ENCODE assay signal across 24 mouse cellular contexts in the genomic region with DNA sequence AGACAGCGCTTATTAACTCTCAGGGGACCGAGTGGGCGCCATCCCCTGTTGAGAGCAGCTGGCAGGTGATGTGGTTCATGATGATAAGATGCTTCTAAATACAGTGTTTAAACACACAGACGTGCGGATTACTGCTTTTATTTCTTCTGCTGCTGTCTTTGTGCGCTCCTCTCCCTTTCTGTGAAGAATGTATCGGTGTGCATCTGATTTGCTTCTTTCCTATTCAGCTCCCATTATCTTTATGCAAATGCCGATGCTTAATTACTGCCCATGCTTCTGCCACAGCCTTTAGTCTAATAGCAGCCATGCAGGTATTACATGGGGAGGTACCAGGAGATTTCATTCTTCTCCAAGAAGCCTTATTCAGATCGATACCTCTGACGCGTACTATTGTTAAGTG.
DNase-seq lines count a peak whose midpoint lies in the region; ATAC-seq lines count a peak whose summit lies in the region.
"Had no signal": no experiment of that assay in that cellular context is flagged by ENCODE, and none has a peak within 500 bp of the region (broad histone marks: within the 10 kb centered on the region; RNA-seq: fewer than 3 reads in every experiment).

No protein-coding gene starts in this region.

- peak; percentile 75 for ATAC-seq in forebrain, embryonic 13.5 days
- peak; percentile 37; the same call in 1 of the 2 replicates for ATAC-seq in midbrain, embryonic 14.5 days (ENCODE audit: low FRiP score, low TSS enrichment)
- ATAC-seq in midbrain, embryonic 11.5 days (ENCODE audit: low FRiP score): no peak
- 0 out of 2 replicates have a peak, but pooled peaks have one; percentile 52 for ATAC-seq in hindbrain, embryonic 16.5 days
- 0 out of 2 replicates have a peak, but pooled peaks have one; percentile 17 for ATAC-seq in neural tube, embryonic 15.5 days (ENCODE audit: low FRiP score)
- no peak for ATAC-seq in monocyte, adult 5-6 weeks (replicated peaks; ENCODE audit: insufficient number of reproducible peaks, low FRiP score, low TSS enrichment, poor library complexity, severe bottlenecking)
- ATAC-seq: inflammation-experienced regulatory T-cells, adult 6 months had no signal

- no peak overlapping the region for H3K4me3 ChIP-seq in forebrain, embryonic 13.5 days
- no peak overlapping the region for H3K4me3 ChIP-seq in forebrain, embryonic 10.5 days
- no peak overlapping the region for H3K4me3 ChIP-seq in midbrain, embryonic 14.5 days (replicated peaks; ENCODE audit: low read depth, low read length)
- H3K4me3 ChIP-seq in midbrain, embryonic 11.5 days (ENCODE audit: low read depth, low read length): no peak overlapping the region
- no peak overlapping the region for H3K4me3 ChIP-seq in hindbrain, embryonic 16.5 days (ENCODE audit: low read length)
- H3K4me3 ChIP-seq in neural tube, embryonic 15.5 days (replicated peaks): no peak overlapping the region
- H3K4me3 ChIP-seq: heart, adult 2 months; left cerebral cortex, adult 2 months; limb, embryonic 15.5 days; myocyte; stomach, embryonic 15.5 days had no signal

- WGBS in forebrain, embryonic 13.5 days: 43% methylated on average over 11 of the region's 11 CpGs
- 85% methylated on average over 11 of the region's 11 CpGs for WGBS in forebrain, embryonic 10.5 days
- WGBS in midbrain, embryonic 14.5 days: 67% methylated on average over 11 of the region's 11 CpGs
- 78% methylated on average over 11 of the region's 11 CpGs for WGBS in midbrain, embryonic 11.5 days
- WGBS in hindbrain, embryonic 16.5 days: 60% methylated on average over 11 of the region's 11 CpGs
- 52% methylated on average over 11 of the region's 11 CpGs for WGBS in neural tube, embryonic 15.5 days

- peaks cover 6% of the 10 kb centered on the region for H3K4me1 ChIP-seq in forebrain, embryonic 13.5 days
- H3K4me1 ChIP-seq in forebrain, embryonic 10.5 days: peaks cover 6% of the 10 kb centered on the region; the same call in 1 of the 2 replicates
- H3K4me1 ChIP-seq in midbrain, embryonic 14.5 days (ENCODE audit: control insufficient read depth, insufficient read depth, low read length): peaks cover 6% of the 10 kb centered on the region; the same call in 1 of the 2 replicates
- H3K4me1 ChIP-seq in midbrain, embryonic 11.5 days (ENCODE audit: control insufficient read depth, insufficient read depth, low read length): no peaks in the 10 kb centered on the region; the same call in 1 of the 2 replicates
- H3K4me1 ChIP-seq in hindbrain, embryonic 16.5 days (ENCODE audit: control insufficient read depth, insufficient read depth, low read depth, low read length): no peaks in the 10 kb centered on the region
- peaks cover 3% of the 10 kb centered on the region for H3K4me1 ChIP-seq in neural tube, embryonic 15.5 days
- H3K4me1 ChIP-seq: limb, embryonic 15.5 days; stomach, embryonic 15.5 days had no signal

- H3K9me3 ChIP-seq in forebrain, embryonic 13.5 days (replicated peaks): no peaks in the 10 kb centered on the region
- no peaks in the 10 kb centered on the region for H3K9me3 ChIP-seq in forebrain, embryonic 10.5 days
- H3K9me3 ChIP-seq in midbrain, embryonic 14.5 days (ENCODE audit: control insufficient read depth, low read length): no peaks in the 10 kb centered on the region
- no peaks in the 10 kb centered on the region for H3K9me3 ChIP-seq in midbrain, embryonic 11.5 days (ENCODE audit: control insufficient read depth, low read length)
- H3K9me3 ChIP-seq in hindbrain, embryonic 16.5 days (ENCODE audit: control insufficient read depth, low read length): no peaks in the 10 kb centered on the region
- no peaks in the 10 kb centered on the region for H3K9me3 ChIP-seq in neural tube, embryonic 15.5 days (replicated peaks)
- H3K9me3 ChIP-seq: limb, embryonic 15.5 days; stomach, embryonic 15.5 days had no signal

- no peak for DNase-seq in forebrain, embryonic 10.5 days (ENCODE audit: extremely low spot score, low spot score)
- peak; percentile 21 for DNase-seq in midbrain, embryonic 14.5 days
- DNase-seq in midbrain, embryonic 11.5 days (ENCODE audit: low spot score, missing footprints): no peak
- no peak for DNase-seq in spleen, adult 12 weeks (ENCODE audit: low spot score)
- DNase-seq: adrenal gland, postnatal 14 days; cerebellum, adult 11-12 months; cerebellum, postnatal 14 days; gastrocnemius, postnatal 25 days; heart, adult 2 months; kidney, adult 18-20 months; left cerebral cortex, postnatal 4 days; lung, embryonic 14.5 days; lung, postnatal 36 days; thymus, postnatal 25 days had no signal

- peak overlapping the region; percentile 12; the same call in 1 of the 2 replicates for H3K4me2 ChIP-seq in forebrain, embryonic 13.5 days
- 0 out of 2 replicates have a peak overlapping the region, but pooled peaks have one; percentile 10 for H3K4me2 ChIP-seq in midbrain, embryonic 14.5 days (ENCODE audit: low read length)
- H3K4me2 ChIP-seq in midbrain, embryonic 11.5 days: no peak overlapping the region
- no peak overlapping the region for H3K4me2 ChIP-seq in hindbrain, embryonic 16.5 days (ENCODE audit: low read length)
- H3K4me2 ChIP-seq in neural tube, embryonic 15.5 days: peak overlapping the region; percentile 30
- H3K4me2 ChIP-seq: limb, embryonic 15.5 days; lung, embryonic 14.5 days; stomach, embryonic 15.5 days had no signal

- H3K9ac ChIP-seq in forebrain, embryonic 13.5 days: no peak overlapping the region
- H3K9ac ChIP-seq in midbrain, embryonic 14.5 days (replicated peaks; ENCODE audit: low read length): 0 out of 2 replicates have a peak overlapping the region, but pooled peaks have one; percentile 29
- H3K9ac ChIP-seq in midbrain, embryonic 11.5 days (ENCODE audit: low read length): no peak overlapping the region
- no peak overlapping the region for H3K9ac ChIP-seq in hindbrain, embryonic 16.5 days (ENCODE audit: low read depth, low read length)
- no peak overlapping the region for H3K9ac ChIP-seq in neural tube, embryonic 15.5 days (replicated peaks)
- H3K9ac ChIP-seq: limb, embryonic 15.5 days; liver, embryonic 14.5 days; lung, embryonic 14.5 days; stomach, embryonic 15.5 days had no signal

- no peaks in the 10 kb centered on the region for H3K27me3 ChIP-seq in forebrain, embryonic 13.5 days
- H3K27me3 ChIP-seq in forebrain, embryonic 10.5 days (ENCODE audit: poor library complexity, severe bottlenecking): no peaks in the 10 kb centered on the region
- H3K27me3 ChIP-seq in midbrain, embryonic 14.5 days (ENCODE audit: control insufficient read depth, insufficient read depth, low read length): no peaks in the 10 kb centered on the region
- H3K27me3 ChIP-seq in midbrain, embryonic 11.5 days (ENCODE audit: control insufficient read depth, insufficient read depth, low read length): no peaks in the 10 kb centered on the region
- no peaks in the 10 kb centered on the region for H3K27me3 ChIP-seq in hindbrain, embryonic 16.5 days (replicated peaks; ENCODE audit: control insufficient read depth, insufficient read depth, low read length)
- no peaks in the 10 kb centered on the region for H3K27me3 ChIP-seq in neural tube, embryonic 15.5 days (replicated peaks)
- H3K27me3 ChIP-seq: limb, embryonic 15.5 days; stomach, embryonic 15.5 days had no signal

- no peak overlapping the region for H3K27ac ChIP-seq in forebrain, embryonic 13.5 days
- no peak overlapping the region for H3K27ac ChIP-seq in forebrain, embryonic 10.5 days
- H3K27ac ChIP-seq in midbrain, embryonic 14.5 days (replicated peaks; ENCODE audit: low read depth, low read length): no peak overlapping the region
- no peak overlapping the region for H3K27ac ChIP-seq in midbrain, embryonic 11.5 days (ENCODE audit: low read depth, low read length)
- H3K27ac ChIP-seq in hindbrain, embryonic 16.5 days (ENCODE audit: low read depth, low read length): no peak overlapping the region
- no peak overlapping the region for H3K27ac ChIP-seq in neural tube, embryonic 15.5 days (replicated peaks)
- H3K27ac ChIP-seq: heart, adult 2 months; left cerebral cortex, adult 2 months; limb, embryonic 15.5 days; liver, embryonic 14.5 days; stomach, embryonic 15.5 days had no signal

- H3K36me3 ChIP-seq in forebrain, embryonic 13.5 days (ENCODE audit: poor library complexity, severe bottlenecking): no peaks in the 10 kb centered on the region
- no peaks in the 10 kb centered on the region for H3K36me3 ChIP-seq in forebrain, embryonic 10.5 days (replicated peaks)
- H3K36me3 ChIP-seq in midbrain, embryonic 14.5 days (ENCODE audit: control insufficient read depth, insufficient read depth, low read length): no peaks in the 10 kb centered on the region
- no peaks in the 10 kb centered on the region for H3K36me3 ChIP-seq in midbrain, embryonic 11.5 days (ENCODE audit: control insufficient read depth, insufficient read depth, low read length)
- no peaks in the 10 kb centered on the region for H3K36me3 ChIP-seq in hindbrain, embryonic 16.5 days (ENCODE audit: control insufficient read depth, insufficient read depth, low read length)
- no peaks in the 10 kb centered on the region for H3K36me3 ChIP-seq in neural tube, embryonic 15.5 days
- H3K36me3 ChIP-seq: limb, embryonic 15.5 days; stomach, embryonic 15.5 days had no signal

Comparison
In these comparisons a context has a peak if more than half of its experiments do, and no peak if none do; other contexts are left out.
1. ATAC-seq: peak in forebrain, embryonic 13.5 days (single experiment), midbrain, embryonic 14.5 days (single experiment), hindbrain, embryonic 16.5 days (single experiment) and neural tube, embryonic 15.5 days (single experiment); none in midbrain, embryonic 11.5 days (single experiment) and monocyte, adult 5-6 weeks (single experiment).
2. H3K4me2 ChIP-seq: peak in forebrain, embryonic 13.5 days (single experiment), midbrain, embryonic 14.5 days (single experiment) and neural tube, embryonic 15.5 days (single experiment); none in midbrain, embryonic 11.5 days (single experiment) and hindbrain, embryonic 16.5 days (single experiment).